Comparison of ENCODE assay signal across 10 mouse cellular contexts in the genomic region with DNA sequence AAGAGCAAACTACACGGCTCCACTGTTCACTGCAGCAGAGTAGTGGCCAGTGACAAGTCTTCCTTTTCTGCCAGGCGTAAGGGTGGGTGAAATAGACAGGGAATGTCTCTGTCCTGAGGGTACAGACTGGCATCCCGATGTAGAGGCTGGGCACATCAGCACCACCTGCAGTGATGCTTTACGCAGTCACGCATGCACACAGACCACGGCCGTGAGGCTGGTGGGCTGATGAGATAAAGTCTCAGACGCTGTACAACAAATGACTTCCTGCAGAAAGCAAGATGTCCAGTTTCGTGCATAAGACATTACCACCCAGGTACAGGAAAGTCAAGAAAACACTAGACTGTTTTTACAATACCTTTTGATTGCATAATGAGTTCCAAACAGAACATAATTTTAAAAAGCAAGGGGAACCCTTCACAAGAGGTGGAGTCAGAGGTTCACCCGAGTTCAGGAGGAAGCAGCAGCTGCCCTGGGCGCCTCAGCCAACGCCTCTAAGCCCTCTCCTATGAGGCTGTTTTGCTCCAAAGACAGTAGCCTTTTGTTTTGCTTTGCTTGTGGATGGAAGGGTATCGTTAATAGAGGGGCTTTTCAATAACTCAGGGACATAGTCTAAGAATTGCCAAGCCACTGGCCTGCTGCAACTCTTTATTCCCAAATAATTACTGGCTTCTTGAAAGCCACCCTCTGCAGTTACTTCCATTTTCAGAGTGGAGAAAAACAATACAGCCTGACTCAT. TPM values are rescaled to one million over a fixed set of nuclear protein-coding genes. Genes with fewer than 3 reads are reported as not detected.
DNase-seq lines count a peak whose midpoint lies in the region; ATAC-seq lines count a peak whose summit lies in the region.
"Had no signal": no experiment of that assay in that cellular context is flagged by ENCODE, and none has a peak within 500 bp of the region (broad histone marks: within the 10 kb centered on the region; RNA-seq: fewer than 3 reads in every experiment).

No protein-coding gene starts in this region.

- no peaks in the 10 kb centered on the region for H3K36me3 ChIP-seq in liver, embryonic 15.5 days (replicated peaks)
- H3K36me3 ChIP-seq in embryonic facial prominence, embryonic 12.5 days, result no peaks in the 10 kb centered on the region
- no peaks in the 10 kb centered on the region for H3K36me3 ChIP-seq in intestine, embryonic 14.5 days (ENCODE audit: control insufficient read depth, insufficient read depth, low read length)
- H3K36me3 ChIP-seq in neural tube, embryonic 13.5 days, result 0 out of 2 replicates have a peak, but pooled peaks cover 7% of the 10 kb centered on the region
- H3K36me3 ChIP-seq: neural tube, embryonic 12.5 days had no signal

- peak overlapping the region; percentile 25; the same call in 1 of the 2 replicates for H3K27ac ChIP-seq in liver, embryonic 15.5 days (replicated peaks)
- H3K27ac ChIP-seq in embryonic facial prominence, embryonic 12.5 days, result 0 out of 2 replicates have a peak overlapping the region, but pooled peaks have one; percentile 47
- peak overlapping the region; percentile 55 for H3K27ac ChIP-seq in intestine, embryonic 14.5 days (ENCODE audit: low read depth)
- H3K27ac ChIP-seq in neural tube, embryonic 13.5 days (replicated peaks), result peak overlapping the region; percentile 55
- H3K27ac ChIP-seq: neural tube, embryonic 12.5 days had no signal

- H3K4me1 ChIP-seq in liver, embryonic 15.5 days (replicated peaks), result peaks cover 57% of the 10 kb centered on the region
- H3K4me1 ChIP-seq in embryonic facial prominence, embryonic 12.5 days, result no peaks in the 10 kb centered on the region
- peaks cover 6% of the 10 kb centered on the region; the same call in 1 of the 2 replicates for H3K4me1 ChIP-seq in intestine, embryonic 14.5 days (replicated peaks; ENCODE audit: control insufficient read depth, insufficient read depth, low read length)
- H3K4me1 ChIP-seq in neural tube, embryonic 13.5 days (replicated peaks), result peaks cover 14% of the 10 kb centered on the region

- H3K4me3 ChIP-seq in liver, embryonic 15.5 days (replicated peaks), result no peak overlapping the region
- H3K4me3 ChIP-seq in embryonic facial prominence, embryonic 12.5 days, result no peak overlapping the region
- H3K4me3 ChIP-seq in intestine, embryonic 14.5 days (ENCODE audit: low read depth, low read length), result no peak overlapping the region
- no peak overlapping the region for H3K4me3 ChIP-seq in neural tube, embryonic 13.5 days
- H3K4me3 ChIP-seq: neural tube, embryonic 12.5 days had no signal

- peak overlapping the region; percentile 10; the same call in 1 of the 2 replicates for H3K4me2 ChIP-seq in liver, embryonic 15.5 days
- no peak overlapping the region for H3K4me2 ChIP-seq in embryonic facial prominence, embryonic 12.5 days (replicated peaks)
- H3K4me2 ChIP-seq in intestine, embryonic 14.5 days (ENCODE audit: low read length), result peak overlapping the region; percentile 6; the same call in 1 of the 2 replicates
- no peak overlapping the region for H3K4me2 ChIP-seq in neural tube, embryonic 13.5 days
- H3K4me2 ChIP-seq: neural tube, embryonic 12.5 days had no signal

- no peaks in the 10 kb centered on the region for H3K9me3 ChIP-seq in liver, embryonic 15.5 days (replicated peaks)
- no peaks in the 10 kb centered on the region for H3K9me3 ChIP-seq in embryonic facial prominence, embryonic 12.5 days
- H3K9me3 ChIP-seq in intestine, embryonic 14.5 days (ENCODE audit: control insufficient read depth, low read length), result no peaks in the 10 kb centered on the region
- H3K9me3 ChIP-seq in neural tube, embryonic 13.5 days, result no peaks in the 10 kb centered on the region
- H3K9me3 ChIP-seq: neural tube, embryonic 12.5 days had no signal

- H3K27me3 ChIP-seq in liver, embryonic 15.5 days, result no peaks in the 10 kb centered on the region
- no peaks in the 10 kb centered on the region for H3K27me3 ChIP-seq in embryonic facial prominence, embryonic 12.5 days
- no peaks in the 10 kb centered on the region for H3K27me3 ChIP-seq in intestine, embryonic 14.5 days (replicated peaks; ENCODE audit: control insufficient read depth, insufficient read depth, low read length)
- no peaks in the 10 kb centered on the region for H3K27me3 ChIP-seq in neural tube, embryonic 13.5 days
- H3K27me3 ChIP-seq: neural tube, embryonic 12.5 days had no signal

- no peak overlapping the region for H3K9ac ChIP-seq in liver, embryonic 15.5 days
- H3K9ac ChIP-seq in embryonic facial prominence, embryonic 12.5 days, result no peak overlapping the region
- H3K9ac ChIP-seq in intestine, embryonic 14.5 days (ENCODE audit: low read length), result no peak overlapping the region
- no peak overlapping the region for H3K9ac ChIP-seq in neural tube, embryonic 13.5 days
- H3K9ac ChIP-seq: neural tube, embryonic 12.5 days had no signal

- no peak for ATAC-seq in liver, embryonic 15.5 days (ENCODE audit: insufficient read depth)
- no peak for ATAC-seq in embryonic facial prominence, embryonic 12.5 days (ENCODE audit: insufficient number of reproducible peaks, insufficient read depth, low FRiP score, low TSS enrichment)
- no peak for ATAC-seq in intestine, embryonic 14.5 days (replicated peaks; ENCODE audit: low FRiP score, low TSS enrichment, low read depth)
- ATAC-seq in neural tube, embryonic 13.5 days (ENCODE audit: low read depth), result no peak

- DNase-seq in liver, result no peak
- DNase-seq in intestine, embryonic 14.5 days (ENCODE audit: low spot score), result no peak
- no peak for DNase-seq in layer of hippocampus, postnatal 25 days (ENCODE audit: extremely low spot score in 1 of 2, low spot score in 1 of 2)
- no peak for DNase-seq in adrenal gland, postnatal 10 days
- DNase-seq in thymus, postnatal 4 days, result no peak
- DNase-seq: thymus, adult 18-20 months had no signal

- WGBS in liver, embryonic 15.5 days (ENCODE audit: insufficient replicate concordance), result 31% methylated on average over 13 of the region's 13 CpGs
- 34% methylated on average over 13 of the region's 13 CpGs for WGBS in embryonic facial prominence, embryonic 12.5 days
- WGBS in intestine, embryonic 14.5 days, result 57% methylated on average over 13 of the region's 13 CpGs
- WGBS in neural tube, embryonic 13.5 days, result 44% methylated on average over 13 of the region's 13 CpGs

RNA-seq across cellular contexts. Expression of a gene that starts 8.8 kb away (rescaled TPM):
- 16.4 and 18.3 TPM in 2 replicates for polyA plus RNA-seq in liver, embryonic 15.5 days (2015; fragmentation: Nextera tagmentation; extraction: Ambion mirVana)
- 37.9 and 40.8 TPM in 2 replicates for polyA plus RNA-seq in embryonic facial prominence, embryonic 12.5 days (2016; fragmentation: Nextera tagmentation; extraction: Ambion mirVana)
- 71.9 and 76.5 TPM in 2 replicates for polyA plus RNA-seq in intestine, embryonic 14.5 days (2014; fragmentation: Nextera tagmentation; extraction: Ambion mirVana)
- 33.7 and 35.3 TPM in 2 replicates for polyA plus RNA-seq in neural tube, embryonic 13.5 days (2015; fragmentation: Nextera tagmentation; extraction: Ambion mirVana)
- total RNA-seq in layer of hippocampus, postnatal 25 days (2021), result 10 to 100 TPM; 16.1 to 17.5 TPM
- 100 to 1,000 TPM in 1 of 2 experiments, 10 to 100 TPM in 1; 91.9 to 103 TPM for total RNA-seq in adrenal gland, postnatal 10 days (2021)

RNA-seq across cellular contexts. Expression of a gene that starts 17.4 kb away (rescaled TPM):
- polyA plus RNA-seq in liver, embryonic 15.5 days (2015; fragmentation: Nextera tagmentation; extraction: Ambion mirVana), result 28.9 and 29.0 TPM in 2 replicates
- 153 and 155 TPM in 2 replicates for polyA plus RNA-seq in embryonic facial prominence, embryonic 12.5 days (2016; fragmentation: Nextera tagmentation; extraction: Ambion mirVana)
- polyA plus RNA-seq in intestine, embryonic 14.5 days (2014; fragmentation: Nextera tagmentation; extraction: Ambion mirVana), result 99.6 and 105 TPM in 2 replicates
- polyA plus RNA-seq in neural tube, embryonic 13.5 days (2015; fragmentation: Nextera tagmentation; extraction: Ambion mirVana), result 113 and 116 TPM in 2 replicates
- total RNA-seq in layer of hippocampus, postnatal 25 days (2021), result 10 to 100 TPM; 77.6 to 86.4 TPM
- 10 to 100 TPM; 44.7 to 62.8 TPM for total RNA-seq in adrenal gland, postnatal 10 days (2021)

RNA-seq across cellular contexts. Expression of a gene that starts 27.7 kb away (rescaled TPM):
- 14.4 and 15.3 TPM in 2 replicates for polyA plus RNA-seq in liver, embryonic 15.5 days (2015; fragmentation: Nextera tagmentation; extraction: Ambion mirVana)
- polyA plus RNA-seq in embryonic facial prominence, embryonic 12.5 days (2016; fragmentation: Nextera tagmentation; extraction: Ambion mirVana), result 20.7 and 22.9 TPM in 2 replicates
- 21.4 and 29.0 TPM in 2 replicates for polyA plus RNA-seq in intestine, embryonic 14.5 days (2014; fragmentation: Nextera tagmentation; extraction: Ambion mirVana)
- polyA plus RNA-seq in neural tube, embryonic 13.5 days (2015; fragmentation: Nextera tagmentation; extraction: Ambion mirVana), result 102 and 117 TPM in 2 replicates
- total RNA-seq in layer of hippocampus, postnatal 25 days (2021), result 10 to 100 TPM; 71.8 to 83.1 TPM
- total RNA-seq in adrenal gland, postnatal 10 days (2021), result 10 to 100 TPM in 1 of 2 experiments, 1 to 10 TPM in 1; 8.6 to 15.8 TPM

RNA-seq across cellular contexts. Expression of a gene that starts 32.5 kb away (rescaled TPM):
- 0.24 and 0.36 TPM in 2 replicates for polyA plus RNA-seq in liver, embryonic 15.5 days (2015; fragmentation: Nextera tagmentation; extraction: Ambion mirVana)
- polyA plus RNA-seq in embryonic facial prominence, embryonic 12.5 days (2016; fragmentation: Nextera tagmentation; extraction: Ambion mirVana), result 4.9 and 7.1 TPM in 2 replicates
- polyA plus RNA-seq in intestine, embryonic 14.5 days (2014; fragmentation: Nextera tagmentation; extraction: Ambion mirVana), result 14.3 and 20.0 TPM in 2 replicates
- polyA plus RNA-seq in neural tube, embryonic 13.5 days (2015; fragmentation: Nextera tagmentation; extraction: Ambion mirVana), result 11.5 and 15.9 TPM in 2 replicates
- 10 to 100 TPM; 36.8 to 52.1 TPM for total RNA-seq in layer of hippocampus, postnatal 25 days (2021)
- 10 to 100 TPM in 1 of 2 experiments, 1 to 10 TPM in 1; 8.7 to 21.2 TPM for total RNA-seq in adrenal gland, postnatal 10 days (2021)

RNA-seq across cellular contexts. Expression of a gene that starts 36.4 kb away (rescaled TPM):
- polyA plus RNA-seq in liver, embryonic 15.5 days (2015; fragmentation: Nextera tagmentation; extraction: Ambion mirVana), result 72.3 and 75.1 TPM in 2 replicates
- 0.34 and 0.61 TPM in 2 replicates for polyA plus RNA-seq in embryonic facial prominence, embryonic 12.5 days (2016; fragmentation: Nextera tagmentation; extraction: Ambion mirVana)
- polyA plus RNA-seq in intestine, embryonic 14.5 days (2014; fragmentation: Nextera tagmentation; extraction: Ambion mirVana), result 0.47 and 3.7 TPM in 2 replicates
- 0.45 TPM in 1 of 2 replicates, not detected in the other for polyA plus RNA-seq in neural tube, embryonic 13.5 days (2015; fragmentation: Nextera tagmentation; extraction: Ambion mirVana)
- total RNA-seq in layer of hippocampus, postnatal 25 days (2021), result under 1 TPM; 0.30 to 0.80 TPM
- total RNA-seq in adrenal gland, postnatal 10 days (2021), result 1 to 10 TPM; 1.4 to 2.2 TPM

Comparison
In these comparisons a context has a peak if more than half of its experiments do, and no peak if none do; other contexts are left out.
1. H3K4me2 ChIP-seq: peak in liver, embryonic 15.5 days (single experiment) and intestine, embryonic 14.5 days (single experiment); none in embryonic facial prominence, embryonic 12.5 days (single experiment) and neural tube, embryonic 13.5 days (single experiment).
2. Peak in every context shown above with its lines, with median percentiles within 50 percentile points of each other: H3K27ac ChIP-seq.